Mouse (Mus musculus) E14TG2a.4 (cell line): ENCODE measurements at regions not wholly inside any gene's neighbourhood (a gene's known extent, or its start where the extent isn't known, plus 50 kb on each side); places are given as distances from the start of the nearest gene placed in this dataset.

Experiments used
- CTCF ChIP-seq: conservative IDR thresholded peaks from 2 replicates; pipeline ENCODE4 v1.5.1; 2014; ENCODE audit warnings: low read length
- POU5F1 ChIP-seq: IDR thresholded peaks from 2 replicates; pipeline ENCODE4 v1.6.1; 2014; ENCODE audit warnings: low read length, borderline replicate concordance

DNA sequence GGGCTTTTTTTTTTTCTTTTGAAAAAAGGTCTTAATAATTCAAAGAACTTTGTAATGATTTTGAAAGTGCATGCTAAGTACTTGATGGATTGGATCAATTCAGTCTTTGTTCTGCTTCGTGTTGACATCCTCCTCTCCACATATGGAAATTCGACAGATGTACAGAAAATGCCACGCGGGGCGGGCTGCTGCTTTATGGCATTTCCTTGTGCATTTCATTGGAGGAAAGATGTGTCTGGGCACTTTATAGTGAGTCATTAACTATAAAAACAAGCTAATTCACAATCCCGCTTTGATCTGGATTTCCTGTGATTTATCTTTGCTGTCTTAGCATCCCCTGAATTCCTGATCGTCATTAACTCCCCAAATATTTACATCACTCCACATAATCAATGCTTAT is 173.5 kb upstream of the Nr5a2 start:
- TF ChIP-seq CTCF, result no peak
- TF ChIP-seq POU5F1, result no peak
